Mouse (Mus musculus) T-helper 1 cell (primary cell): ENCODE data around the gene Cpm.
"Not testable (repeated sequence)": the region's sequence is repeated elsewhere in the genome, so short reads cannot be mapped to it uniquely, and the experiment has no call there.

ENCODE experiments used
- in situ Hi-C: fragments of 300-600 bp; cut with MboI, MseI; formaldehyde crosslinking; loops from one replicate; pipeline ENCODE4 v1.15.1; 2025; ENCODE audit warnings: high pct_unique_total_duplicates

The Cpm gene

GRCm38 (mm10) chr10:117607051-117607803, 22.1 kb upstream of the Cpm start:
- in situ Hi-C loops = no loop called here

GRCm38 (mm10) chr10:117607804-117608279, 21.5 kb upstream of the Cpm start:
- in situ Hi-C loops = no loop called here

GRCm38 (mm10) chr10:117608487-117608886, 20.8 kb upstream of the Cpm start:
- in situ Hi-C loops = no loop called here

DNA sequence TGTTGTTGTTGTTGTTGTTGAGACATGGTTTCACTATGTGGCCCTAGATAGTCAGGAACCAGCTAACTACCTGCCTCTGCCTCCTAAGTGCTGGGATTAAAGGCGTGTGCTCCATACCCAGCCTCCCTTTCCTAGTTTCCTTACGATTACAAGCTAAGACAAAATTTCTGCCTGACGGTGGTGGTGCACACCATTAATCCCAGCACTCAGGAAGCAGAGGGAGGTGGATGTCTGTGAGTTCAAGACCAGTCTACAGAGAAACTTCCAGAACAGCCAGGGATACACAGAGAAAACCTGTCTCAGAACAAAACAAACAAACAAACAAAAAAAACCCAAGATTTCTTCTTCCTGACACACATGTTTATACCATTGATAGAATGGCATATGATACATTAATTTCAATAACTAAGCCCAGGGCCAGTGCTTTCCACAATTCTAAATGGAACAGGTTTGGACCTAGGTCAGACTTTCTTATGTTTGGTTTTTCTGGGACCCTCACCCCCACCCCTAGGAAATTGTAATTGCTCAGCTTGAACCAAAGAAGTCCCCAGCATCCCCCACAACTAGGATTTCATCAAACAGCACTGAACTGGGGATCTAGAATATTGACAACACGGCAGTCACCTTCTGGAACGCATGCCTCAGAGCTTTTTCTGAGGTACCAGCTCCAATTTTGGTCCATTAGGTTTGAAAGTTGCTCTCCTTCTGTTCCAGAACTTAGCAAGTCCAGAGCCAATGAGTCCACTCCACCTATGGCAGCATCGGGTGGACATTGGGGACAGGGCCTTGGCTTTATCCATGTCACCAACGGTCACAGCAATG, 20.1 kb upstream of the Cpm start:
- in situ Hi-C loops = no loop called here

- in situ Hi-C loops = no loop called here
Observed at GRCm38 (mm10) chr10:117609810-117610090, 19.6 kb upstream of the Cpm start.

- in situ Hi-C loops = no loop called here
Observed at GRCm38 (mm10) chr10:117610160-117610764, 19.0 kb upstream of the Cpm start.

- in situ Hi-C loops = no loop called here
Observed at GRCm38 (mm10) chr10:117610794-117611384, 18.4 kb upstream of the Cpm start.

DNA sequence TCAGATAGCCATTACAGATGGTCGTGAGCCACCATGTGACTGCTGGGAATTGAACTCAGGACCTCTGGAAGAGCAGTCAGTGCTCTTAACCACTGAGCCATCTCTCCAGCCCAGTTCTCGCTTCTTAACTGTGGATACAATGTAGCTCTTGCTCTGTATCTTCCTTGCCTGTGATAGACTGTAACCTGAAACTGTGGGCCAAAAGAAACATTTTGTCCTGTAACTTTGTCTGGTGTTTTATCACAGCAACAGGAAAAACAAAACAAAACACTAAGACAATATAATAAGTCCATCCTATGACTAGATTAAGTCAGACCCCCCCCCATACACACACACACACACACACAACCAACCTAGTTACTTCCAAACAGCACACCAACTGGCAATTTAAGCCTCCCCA, 17.8 kb upstream of the Cpm start:
- in situ Hi-C loops = no loop called here

DNA sequence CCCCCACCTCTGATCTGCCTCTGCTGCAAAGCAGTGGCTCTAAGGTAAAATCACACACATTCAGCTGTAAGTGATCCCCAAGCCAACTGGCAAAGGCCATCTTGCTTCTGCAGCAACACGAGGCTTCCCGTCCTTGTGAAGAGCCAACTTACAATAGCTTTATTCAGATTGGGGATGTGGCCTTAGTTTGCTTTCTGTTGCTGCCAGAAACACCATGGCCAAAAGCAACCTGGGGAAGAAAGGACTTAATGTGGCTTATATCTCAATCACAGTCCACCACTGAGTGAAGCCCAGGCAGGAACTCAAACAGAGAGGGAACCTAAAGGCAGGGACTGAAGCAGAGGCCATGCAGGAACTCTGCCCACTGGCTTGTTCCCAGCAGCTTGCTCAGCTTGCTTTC, 17.3 kb upstream of the Cpm start:
- in situ Hi-C loops = no loop called here

GRCm38 (mm10) chr10:117612621-117613584, 16.4 kb upstream of the Cpm start:
- in situ Hi-C loops = no loop called here

GRCm38 (mm10) chr10:117613960-117614359, 15.3 kb upstream of the Cpm start:
- in situ Hi-C loops = no loop called here

DNA sequence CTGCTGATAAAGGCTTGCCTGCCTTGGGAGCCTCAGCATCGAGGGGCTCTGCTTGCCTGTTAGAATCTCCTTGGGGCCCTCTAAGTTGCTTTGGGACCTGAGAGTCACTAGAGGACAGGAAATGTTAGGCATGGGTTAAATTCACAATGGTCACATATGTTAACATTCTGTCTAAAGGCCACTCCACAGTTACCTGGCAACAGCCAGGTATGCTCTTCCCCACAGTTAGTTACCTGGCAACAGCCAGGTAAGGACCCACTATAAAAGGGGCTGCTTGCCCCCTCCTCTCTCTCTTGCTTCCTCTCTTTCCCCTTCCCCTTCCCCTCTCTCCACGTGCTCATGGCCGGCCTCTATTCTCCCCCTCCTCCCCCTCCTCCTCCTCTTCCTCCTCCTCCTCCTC, 14.9 kb upstream of the Cpm start:
- in situ Hi-C loops = no loop called here

- in situ Hi-C loops = no loop called here
Observed at GRCm38 (mm10) chr10:117615239-117615638, 14.1 kb upstream of the Cpm start.

DNA sequence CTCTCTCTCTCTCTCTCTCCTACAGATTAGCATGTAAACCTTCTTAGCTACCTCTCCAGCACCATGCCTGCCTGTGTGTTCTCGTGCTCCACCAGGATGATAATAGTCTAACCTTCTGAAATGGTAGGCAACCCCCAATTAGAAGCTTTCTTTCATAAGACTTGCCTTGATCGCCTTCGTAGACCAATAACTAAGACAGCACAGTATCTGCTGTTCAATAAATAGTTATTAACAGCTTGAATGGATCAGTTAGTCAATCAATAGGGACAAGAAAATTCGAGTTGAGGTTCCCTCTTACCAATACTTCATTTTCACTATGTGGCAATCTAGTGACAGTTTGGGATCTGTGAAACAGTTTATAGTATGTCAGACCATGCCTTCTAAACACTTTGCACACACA, 13.6 kb upstream of the Cpm start:
- in situ Hi-C loops = no loop called here

- in situ Hi-C loops = no loop called here
Observed at GRCm38 (mm10) chr10:117616191-117616680, 13.1 kb upstream of the Cpm start.

- in situ Hi-C loops = not testable (repeated sequence)
Observed at GRCm38 (mm10) chr10:117616765-117617164, 12.5 kb upstream of the Cpm start.

GRCm38 (mm10) chr10:117617568-117618345, 11.5 kb upstream of the Cpm start:
- in situ Hi-C loops = no loop called here

DNA sequence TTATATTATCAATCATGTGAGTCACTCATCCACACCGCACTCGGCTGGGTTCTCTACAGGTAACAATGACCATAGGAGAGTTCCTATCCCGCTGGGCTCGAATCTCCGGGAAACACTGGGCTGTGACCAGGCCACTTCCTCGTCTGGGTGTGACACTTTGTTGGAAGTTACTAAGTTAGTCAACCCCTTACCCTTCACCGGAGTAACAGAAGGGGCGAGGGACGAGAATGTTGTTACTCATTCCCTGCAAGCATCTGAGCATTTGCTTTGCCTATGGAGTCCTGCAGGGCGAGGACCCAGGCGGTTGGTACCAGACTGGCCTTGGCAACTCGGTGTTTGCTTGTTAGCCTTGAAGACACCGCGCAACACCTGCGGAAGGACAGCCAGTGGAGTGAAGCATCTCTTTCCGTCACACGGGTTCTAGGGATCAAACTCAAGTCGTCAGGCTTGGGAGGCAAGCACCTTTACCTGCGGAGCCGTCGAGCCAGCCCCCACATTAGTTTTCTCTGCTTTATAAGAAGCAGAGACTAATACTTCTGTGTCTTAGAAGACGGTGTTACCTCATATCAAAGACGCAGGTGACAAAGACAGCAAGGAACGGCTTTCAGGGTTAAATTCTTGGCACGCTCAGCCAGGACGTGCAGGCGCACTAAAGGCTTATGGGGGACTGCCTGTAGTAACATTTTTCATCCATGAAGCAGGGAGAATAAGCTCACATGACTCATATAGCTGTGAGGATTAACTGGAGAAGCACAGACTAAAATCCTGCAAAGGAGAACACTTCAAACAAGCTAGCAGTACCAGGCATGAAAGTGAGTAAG, 10.0 kb upstream of the Cpm start:
- in situ Hi-C loops = no loop called here

DNA sequence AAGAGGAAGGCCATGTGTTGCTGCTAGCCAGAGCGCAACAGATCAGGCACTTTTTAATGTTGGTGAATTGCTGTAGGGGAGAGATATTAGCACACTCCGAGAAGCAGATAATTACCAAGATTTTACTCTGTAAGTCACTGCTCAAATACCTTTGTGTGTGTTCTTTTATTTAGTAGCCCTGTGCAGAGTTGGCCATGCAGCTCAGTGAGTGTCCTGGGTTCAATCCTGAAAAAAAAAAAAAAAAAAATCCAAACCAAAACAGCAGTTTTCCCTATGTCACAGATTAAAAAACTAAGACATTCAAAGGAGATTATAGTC, 9.5 kb upstream of the Cpm start:
- in situ Hi-C loops = no loop called here
